Mouse (Mus musculus) CH12.LX (cell line): ENCODE data around the gene Katnbl1.

ENCODE experiments used
- CTCF ChIP-seq, 2 experiments: IDR thresholded peaks in 1 of 2; conservative IDR thresholded peaks in 1 of 2; 2 replicates each; pipeline ENCODE4 v1.5.1; 2011 to 2012; ENCODE audit warnings: low read depth in 2 of 2, low read length in 2 of 2, improper control_type of control experiment in 1 of 2, inconsistent platforms in 1 of 2, mild to moderate bottlenecking in 1 of 2, moderate library complexity in 1 of 2
- E2F4 ChIP-seq: IDR thresholded peaks from 2 replicates; pipeline ENCODE4 v1.6.1; 2011; ENCODE audit warnings: low read depth, low read length, improper control_type of control experiment; ENCODE audit not compliant: insufficient replicate concordance
- ETS1 ChIP-seq: conservative IDR thresholded peaks from 2 replicates; pipeline ENCODE4 v1.6.1; 2012; ENCODE audit warnings: low read depth, mild to moderate bottlenecking, inconsistent platforms, low read length, improper control_type of control experiment, moderate library complexity
- JUND ChIP-seq: conservative IDR thresholded peaks from 2 replicates; pipeline ENCODE4 v1.6.1; 2011; ENCODE audit warnings: low read depth, low read length, improper control_type of control experiment
- KAT2A ChIP-seq: IDR thresholded peaks from 2 replicates; pipeline ENCODE4 v1.6.1; 2012; ENCODE audit warnings: low read length, improper control_type of control experiment, inconsistent platforms; ENCODE audit not compliant: insufficient replicate concordance
- MAFK ChIP-seq: IDR thresholded peaks from 2 replicates; pipeline ENCODE4 v1.6.1; 2011; ENCODE audit warnings: low read length, improper control_type of control experiment; ENCODE audit not compliant: insufficient replicate concordance
- POLR2A ChIP-seq: IDR thresholded peaks from 2 replicates; pipeline ENCODE4 v1.6.1; 2011; ENCODE audit warnings: low read depth, mild to moderate bottlenecking, improper control_type of control experiment, low read length
- RAD21 ChIP-seq: IDR thresholded peaks from 2 replicates; pipeline ENCODE4 v1.6.1; 2011; ENCODE audit warnings: low read depth, mild to moderate bottlenecking, low read length, improper control_type of control experiment, moderate library complexity
- RCOR1 ChIP-seq: conservative IDR thresholded peaks from 2 replicates; pipeline ENCODE4 v1.6.1; 2012; ENCODE audit warnings: low read depth, mild to moderate bottlenecking, inconsistent platforms, low read length, improper control_type of control experiment
- SIN3A ChIP-seq: IDR thresholded peaks from 2 replicates; pipeline ENCODE4 v1.6.1; 2012; ENCODE audit warnings: low read length, improper control_type of control experiment, inconsistent platforms
- USF2 ChIP-seq: conservative IDR thresholded peaks from 2 replicates; pipeline ENCODE4 v1.6.1; 2011; ENCODE audit warnings: low read depth, low read length, improper control_type of control experiment
- ZC3H11A ChIP-seq: IDR thresholded peaks from 2 replicates; pipeline ENCODE4 v1.6.1; 2012; ENCODE audit warnings: low read depth, mild to moderate bottlenecking, inconsistent platforms, low read length, improper control_type of control experiment

GRCm38 (mm10) chr2:112445511-112445910, 66.5 kb downstream of the Katnbl1 start:
- no peak for TF ChIP-seq POLR2A
- TF ChIP-seq MAFK: no peak
- no peak for TF ChIP-seq USF2
- no peak for TF ChIP-seq ETS1
- TF ChIP-seq SIN3A: no peak
- no peak for TF ChIP-seq RAD21
- no peak for TF ChIP-seq ZC3H11A
- no peak for TF ChIP-seq JUND
- no peak for TF ChIP-seq RCOR1
- TF ChIP-seq KAT2A: no peak
- no peak for TF ChIP-seq E2F4
- no peak for TF ChIP-seq CTCF (conservative IDR thresholded peaks at IDR 0.05 in 1 of 2, IDR thresholded peaks at IDR 0.05 in 1 of 2; ENCODE audit: low read depth in 2 of 2, low read length in 2 of 2)
